Mouse (Mus musculus): ENCODE results near the gene Hoxa11. TPM values are rescaled to one million over a fixed set of nuclear protein-coding genes. Genes with fewer than 3 reads are reported as not detected.
A peak's percentile ranks its signal among the peaks of the same experiment; 100 is the strongest.

Hoxa11 gene
- polyA plus RNA-seq, 2 experiments, result not detected

GRCm38 (mm10) chr6:52259081-52259790 lies 13.6 kb upstream of the Hoxa11 start:
- no peak for ATAC-seq (ENCODE audit: insufficient read depth)
- Histone ChIP-seq H3K9me3 (ENCODE audit: control insufficient read depth, low read length) (no peaks in the 10 kb centered on the region), H3K36me3 (replicated peaks; ENCODE audit: control insufficient read depth, insufficient read depth, low read depth) (no peaks in the 10 kb centered on the region), H3K27ac (no peak overlapping the region), H3K27me3 (ENCODE audit: control insufficient read depth, insufficient read depth, low read length) (peaks cover 93% of the 10 kb centered on the region), H3K9ac (replicated peaks) (no peak overlapping the region), H3K4me2 (ENCODE audit: low read depth) (no peak overlapping the region), H3K4me1 (replicated peaks; ENCODE audit: control insufficient read depth in 2 of 2, insufficient read depth in 2 of 2, low read length in 1 of 2) (no peaks in the 10 kb centered on the region), H3K4me3 (ENCODE audit: insufficient read depth in 1 of 2, low read depth in 2 of 2, low read length in 2 of 2) (no peak overlapping the region)
- no peak for DNase-seq (ENCODE audit: low read depth in 3 of 3, low spot score in 3 of 3)
- 1% methylated on average over 25 of the region's 25 CpGs for WGBS (ENCODE audit: insufficient replicate concordance)
- TF ChIP-seq CTCF (IDR thresholded peaks at IDR 0.05; ENCODE audit: low read depth) (no peak), EP300 (IDR thresholded peaks at IDR 0.05; ENCODE audit: low read depth) (no peak)

- TF ChIP-seq EP300 (IDR thresholded peaks at IDR 0.05; ENCODE audit: low read depth), result no peak
- peak; percentile 57 for TF ChIP-seq CTCF (IDR thresholded peaks at IDR 0.05; ENCODE audit: low read depth)
- Histone ChIP-seq H3K36me3 (replicated peaks; ENCODE audit: control insufficient read depth, insufficient read depth, low read depth) (no peaks in the 10 kb centered on the region), H3K4me1 (replicated peaks; ENCODE audit: control insufficient read depth in 2 of 2, insufficient read depth in 2 of 2, low read length in 1 of 2) (no peaks in the 10 kb centered on the region), H3K9ac (replicated peaks) (no peak overlapping the region), H3K27ac (no peak overlapping the region), H3K4me2 (ENCODE audit: low read depth) (no peak overlapping the region), H3K27me3 (ENCODE audit: control insufficient read depth, insufficient read depth, low read length) (peaks cover 93% of the 10 kb centered on the region), H3K4me3 (ENCODE audit: insufficient read depth in 1 of 2, low read depth in 2 of 2, low read length in 2 of 2) (no peak overlapping the region), H3K9me3 (ENCODE audit: control insufficient read depth, low read length) (no peaks in the 10 kb centered on the region)
- peak; percentile 31 to 35 (median 32) for DNase-seq (ENCODE audit: low read depth in 3 of 3, low spot score in 3 of 3)
- no peak for ATAC-seq (ENCODE audit: insufficient read depth)
- under 1% methylated on average over 6 of the region's 6 CpGs for WGBS (ENCODE audit: insufficient replicate concordance)
Observed at GRCm38 (mm10) chr6:52256956-52257355, 11.3 kb upstream of the Hoxa11 start.

DNA sequence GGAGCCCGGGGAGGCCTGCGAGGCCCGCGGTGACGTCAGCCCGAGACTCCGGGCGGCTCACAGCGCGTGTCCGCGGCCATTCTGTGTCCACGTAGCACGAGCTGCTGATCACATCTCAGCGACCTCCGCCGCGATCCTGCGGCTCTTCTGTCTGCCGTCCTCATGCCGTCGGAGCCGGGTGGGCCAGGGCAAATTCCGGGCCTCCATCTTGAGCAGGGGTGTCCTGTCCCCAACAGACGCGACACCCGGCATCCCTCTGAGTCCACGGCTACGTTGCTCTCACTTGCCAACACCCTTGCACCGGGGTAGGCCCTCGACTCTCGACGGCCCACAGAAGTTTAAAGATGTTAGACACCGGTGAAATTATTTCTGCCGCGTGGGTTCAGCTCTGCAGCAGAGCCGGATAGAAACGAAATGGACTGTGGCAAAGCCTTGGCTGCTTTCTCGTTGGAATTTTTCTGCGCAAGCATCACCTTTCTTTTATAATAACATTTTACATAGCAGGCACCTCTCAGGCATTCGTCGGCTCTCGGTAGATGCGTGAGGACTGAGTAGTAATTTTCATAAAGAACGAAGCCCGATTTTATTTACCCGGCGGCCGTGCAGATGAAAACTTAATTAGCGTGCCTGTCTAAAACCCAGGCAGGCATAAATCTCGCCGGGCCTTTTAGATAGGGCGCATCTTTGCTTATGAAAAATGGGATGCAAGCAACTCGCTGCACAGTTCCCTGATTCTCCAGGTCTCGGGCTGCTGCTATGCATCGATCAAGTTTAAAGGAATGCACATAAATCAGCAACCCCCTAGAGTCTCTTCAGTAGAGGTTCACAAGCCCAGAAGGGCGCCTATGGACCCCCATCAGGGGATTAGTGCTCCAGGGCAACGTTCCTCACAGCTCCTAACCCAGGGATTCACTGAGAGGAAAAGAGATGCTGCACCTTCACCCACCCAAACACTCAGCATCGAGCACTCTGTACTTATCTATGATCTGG lies 8.2 kb upstream of the Hoxa11 start:
- ATAC-seq (ENCODE audit: insufficient read depth) (no peak), DNase-seq (ENCODE audit: low read depth in 3 of 3, low spot score in 3 of 3) (no peak)
- Histone ChIP-seq H3K4me2 (ENCODE audit: low read depth) (no peak overlapping the region), H3K27me3 (ENCODE audit: control insufficient read depth, insufficient read depth, low read length) (peaks cover 91% of the 10 kb centered on the region), H3K9ac (replicated peaks) (no peak overlapping the region), H3K27ac (no peak overlapping the region), H3K4me3 (ENCODE audit: insufficient read depth in 1 of 2, low read depth in 2 of 2, low read length in 2 of 2) (no peak overlapping the region), H3K36me3 (replicated peaks; ENCODE audit: control insufficient read depth, insufficient read depth, low read depth) (no peaks in the 10 kb centered on the region), H3K9me3 (ENCODE audit: control insufficient read depth, low read length) (no peaks in the 10 kb centered on the region), H3K4me1 (replicated peaks; ENCODE audit: control insufficient read depth in 2 of 2, insufficient read depth in 2 of 2, low read length in 1 of 2) (no peaks in the 10 kb centered on the region)
- TF ChIP-seq CTCF (IDR thresholded peaks at IDR 0.05; ENCODE audit: low read depth), result no peak
- TF ChIP-seq EP300 (IDR thresholded peaks at IDR 0.05; ENCODE audit: low read depth), result no peak
- 2% methylated on average over 59 of the region's 59 CpGs for WGBS (ENCODE audit: insufficient replicate concordance)

- no peak overlapping the region for H3K9ac ChIP-seq (replicated peaks)
- under 1% methylated on average over 35 of the region's 35 CpGs for WGBS (ENCODE audit: insufficient replicate concordance)
- no peak overlapping the region for H3K4me3 ChIP-seq (ENCODE audit: insufficient read depth in 1 of 2, low read depth in 2 of 2, low read length in 2 of 2)
- peaks cover 91% of the 10 kb centered on the region for H3K27me3 ChIP-seq (ENCODE audit: control insufficient read depth, insufficient read depth, low read length)
- no peak for DNase-seq (ENCODE audit: low read depth in 3 of 3, low spot score in 3 of 3)
- TF ChIP-seq EP300 (IDR thresholded peaks at IDR 0.05; ENCODE audit: low read depth) (no peak), CTCF (IDR thresholded peaks at IDR 0.05; ENCODE audit: low read depth) (no peak)
- H3K4me1 ChIP-seq (replicated peaks; ENCODE audit: control insufficient read depth in 2 of 2, insufficient read depth in 2 of 2, low read length in 1 of 2), result no peaks in the 10 kb centered on the region
- H3K4me2 ChIP-seq (ENCODE audit: low read depth), result no peak overlapping the region
- no peaks in the 10 kb centered on the region for H3K9me3 ChIP-seq (ENCODE audit: control insufficient read depth, low read length)
- no peak overlapping the region for H3K27ac ChIP-seq
- H3K36me3 ChIP-seq (replicated peaks; ENCODE audit: control insufficient read depth, insufficient read depth, low read depth), result no peaks in the 10 kb centered on the region
- no peak for ATAC-seq (ENCODE audit: insufficient read depth)
Observed at GRCm38 (mm10) chr6:52252775-52253376, 7.3 kb upstream of the Hoxa11 start.

All from liver, embryonic 14.5 days (tissue).